Mouse (Mus musculus) neural tube, embryonic 15.5 days (tissue): ENCODE data around the gene D130052B06Rik. TPM values are rescaled to one million over a fixed set of nuclear protein-coding genes. Genes with fewer than 3 reads are reported as not detected.

Source experiments
- ATAC-seq: fragments of 200-750 bp; cut with Nextera tagmentation; 2 replicates; pipeline ENCODE4 v1.8.0; 2017; ENCODE audit warnings: mild to moderate bottlenecking, moderate TSS enrichment, moderate library complexity; ENCODE audit not compliant: low FRiP score
- H3K27ac ChIP-seq: fragments of 300-500 bp; sonication (generic); replicated peaks from 2 replicates; pipeline ENCODE4 v1.5.1; 2015; ENCODE audit warnings: mild to moderate bottlenecking, inconsistent platforms
- H3K27me3 ChIP-seq: fragments of 300-500 bp; sonication (generic); replicated peaks from 2 replicates; pipeline ENCODE4 v1.6.1; 2015; ENCODE audit warnings: inconsistent platforms
- H3K36me3 ChIP-seq: fragments of 300-500 bp; sonication (generic); 2 replicates; pipeline ENCODE4 v1.6.1; 2015; ENCODE audit warnings: inconsistent platforms
- H3K4me1 ChIP-seq: fragments of 300-500 bp; sonication (generic); 2 replicates; pipeline ENCODE4 v1.6.1; 2015; ENCODE audit warnings: inconsistent platforms
- H3K4me2 ChIP-seq: fragments of 300-500 bp; sonication (generic); 2 replicates; pipeline ENCODE4 v1.6.1; 2015; ENCODE audit warnings: inconsistent platforms, mild to moderate bottlenecking, moderate library complexity
- H3K4me3 ChIP-seq: fragments of 300-500 bp; sonication (generic); replicated peaks from 2 replicates; pipeline ENCODE4 v1.5.1; 2015; ENCODE audit warnings: mild to moderate bottlenecking, inconsistent platforms
- H3K9ac ChIP-seq: fragments of 300-500 bp; sonication (generic); replicated peaks from 2 replicates; pipeline ENCODE4 v1.6.1; 2015; ENCODE audit warnings: mild to moderate bottlenecking, inconsistent platforms
- H3K9me3 ChIP-seq: fragments of 300-500 bp; sonication (generic); replicated peaks from 2 replicates; pipeline ENCODE4 v1.6.1; 2016; ENCODE audit warnings: inconsistent platforms
- WGBS: fragments of 180-500 bp; shearing (Covaris S2); methylation state at CpG from one replicate; pipeline ENCODE4 v1.1.7; 2015; ENCODE audit warnings: mixed read lengths; 5-methylcytosine and 5-hydroxymethylcytosine counted together
- polyA plus RNA-seq: library from polyadenylated mRNA; unstranded; fragments of >200 nt; fragmentation: Nextera tagmentation; extraction: Ambion mirVana; gene quantifications from 2 replicates; pipeline ENCODE4 v1.2.1, GENCODE M21; 2015

The D130052B06Rik gene
- polyA plus RNA-seq: 0.09 and 0.13 TPM in 2 replicates

DNA sequence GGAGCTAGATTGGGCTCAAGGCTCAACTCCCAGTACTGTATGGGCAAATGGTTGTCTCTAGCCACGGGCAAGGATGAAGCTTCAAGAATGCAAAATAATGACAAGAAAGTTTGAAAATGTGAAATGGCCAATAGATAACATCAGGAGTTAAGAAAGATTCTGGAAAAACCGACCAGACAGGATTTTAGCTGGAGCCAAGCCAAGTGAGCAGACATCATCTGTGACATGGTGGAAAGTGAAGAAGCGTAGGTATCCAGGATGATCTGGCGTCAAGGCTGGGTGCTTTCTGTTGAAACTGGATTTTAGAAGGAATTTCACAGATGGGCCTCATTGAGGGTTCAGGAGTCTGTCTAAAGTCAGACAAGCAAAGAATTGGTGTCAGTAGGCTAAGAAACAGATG, at the start of gene D130052B06Rik:
Gene D130052B06Rik, plus strand, starts transcription at position 317 of the 400 bp plus-strand sequence.
- no peaks in the 10 kb centered on the region; the same call in 1 of the 2 replicates for H3K4me1 ChIP-seq
- ATAC-seq: no peak
- H3K36me3 ChIP-seq: no peaks in the 10 kb centered on the region
- no peak within 1 kb of the TSS for H3K9ac ChIP-seq
- no peaks in the 10 kb centered on the region for H3K27me3 ChIP-seq
- H3K4me2 ChIP-seq: no peak within 1 kb of the TSS
- no peaks in the 10 kb centered on the region for H3K9me3 ChIP-seq
- H3K4me3 ChIP-seq: no peak within 1 kb of the TSS
- 83% methylated on average over 4 of the region's 4 CpGs for WGBS
- H3K27ac ChIP-seq: no peak within 1 kb of the TSS

DNA sequence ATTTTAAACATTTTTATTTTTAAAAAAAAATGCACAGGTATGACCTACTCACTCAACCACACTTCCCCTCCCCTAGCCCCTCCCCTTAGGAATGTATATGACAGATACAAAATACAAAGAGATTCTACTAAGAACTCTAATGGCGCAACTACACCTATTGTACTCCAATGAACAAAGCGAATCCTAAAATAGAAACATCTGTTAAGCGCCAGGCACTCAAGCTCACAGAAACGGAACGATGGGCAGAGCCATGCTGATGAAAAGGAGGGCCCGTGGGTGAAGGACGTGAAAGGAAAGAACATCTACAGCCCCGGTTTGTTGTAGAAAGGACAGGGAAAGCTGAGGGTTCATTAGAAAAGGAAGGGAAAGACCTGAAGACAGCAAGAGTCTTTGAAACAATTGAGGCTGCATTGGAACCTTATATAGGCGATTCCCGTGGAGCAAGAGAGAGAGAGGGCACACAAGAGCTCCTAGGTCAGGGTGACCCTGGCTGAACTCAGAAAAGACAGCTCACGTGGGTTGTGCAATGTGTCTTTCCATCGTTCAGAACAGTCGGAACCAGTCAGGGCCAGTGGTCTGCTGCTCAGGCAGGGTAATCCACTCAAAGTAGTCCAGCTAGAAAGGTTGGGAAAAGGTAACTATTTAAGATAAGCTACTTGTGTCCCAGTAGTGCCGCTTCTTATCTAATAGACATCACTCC, 48.1 kb upstream of the D130052B06Rik start:
- H3K4me3 ChIP-seq: no peak overlapping the region
- no peak for ATAC-seq
- no peak overlapping the region for H3K27ac ChIP-seq
- H3K4me2 ChIP-seq: no peak overlapping the region
- H3K4me1 ChIP-seq: no peaks in the 10 kb centered on the region
- no peaks in the 10 kb centered on the region for H3K9me3 ChIP-seq
- 78% methylated on average over 14 of the region's 14 CpGs for WGBS
- H3K9ac ChIP-seq: no peak overlapping the region
- H3K36me3 ChIP-seq: no peaks in the 10 kb centered on the region
- no peaks in the 10 kb centered on the region for H3K27me3 ChIP-seq

DNA sequence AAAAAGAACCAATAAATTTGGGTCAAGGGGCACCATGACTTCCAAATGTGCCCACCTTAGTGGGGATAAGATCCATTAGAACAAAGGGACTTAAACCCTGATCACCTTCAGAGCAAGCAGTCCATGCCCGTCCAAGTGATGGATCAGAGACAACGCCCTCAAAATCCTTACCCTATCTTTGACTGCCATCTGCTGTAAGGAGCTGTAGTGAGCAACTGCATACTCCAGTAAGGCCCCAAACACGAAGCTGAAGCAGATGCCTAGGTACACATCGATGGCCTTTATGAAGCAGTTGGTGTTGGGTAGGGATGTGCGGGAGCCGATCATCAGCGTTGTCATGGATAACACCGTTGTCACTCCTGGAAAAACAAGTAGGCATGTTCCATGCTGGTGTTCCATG, 45.0 kb upstream of the D130052B06Rik start:
- Histone ChIP-seq H3K4me2 (no peak overlapping the region), H3K4me3 (no peak overlapping the region), H3K4me1 (no peaks in the 10 kb centered on the region), H3K27me3 (no peaks in the 10 kb centered on the region), H3K27ac (no peak overlapping the region), H3K9me3 (no peaks in the 10 kb centered on the region), H3K9ac (no peak overlapping the region), H3K36me3 (no peaks in the 10 kb centered on the region)
- ATAC-seq: no peak
- WGBS: 82% methylated on average over 8 of the region's 8 CpGs

DNA sequence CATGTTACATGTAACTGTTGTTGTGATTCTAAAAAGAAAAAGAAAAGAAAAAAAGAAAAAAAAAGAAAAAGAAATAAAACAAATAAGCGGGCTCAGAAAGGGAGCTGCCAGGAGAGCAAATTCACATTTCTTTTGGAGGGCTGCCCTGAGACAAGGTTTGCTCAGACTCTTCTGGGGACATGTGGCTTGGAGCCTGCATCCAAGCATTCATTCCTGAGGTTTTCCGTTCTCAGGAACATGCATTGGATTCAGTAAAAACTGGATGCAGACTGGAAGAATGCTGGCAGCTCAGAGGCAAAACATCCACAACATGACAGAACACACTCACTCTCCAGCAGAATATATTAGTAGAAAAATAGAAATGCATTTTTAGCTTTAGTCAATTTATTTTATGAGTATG, 35.2 kb upstream of the D130052B06Rik start:
- WGBS: 89% methylated on average over 2 of the region's 2 CpGs
- no peak overlapping the region for H3K4me3 ChIP-seq
- ATAC-seq: no peak
- no peak overlapping the region for H3K27ac ChIP-seq
- H3K4me2 ChIP-seq: no peak overlapping the region
- no peaks in the 10 kb centered on the region for H3K36me3 ChIP-seq
- no peaks in the 10 kb centered on the region for H3K27me3 ChIP-seq
- H3K9me3 ChIP-seq: no peaks in the 10 kb centered on the region
- no peak overlapping the region for H3K9ac ChIP-seq
- H3K4me1 ChIP-seq: no peaks in the 10 kb centered on the region

DNA sequence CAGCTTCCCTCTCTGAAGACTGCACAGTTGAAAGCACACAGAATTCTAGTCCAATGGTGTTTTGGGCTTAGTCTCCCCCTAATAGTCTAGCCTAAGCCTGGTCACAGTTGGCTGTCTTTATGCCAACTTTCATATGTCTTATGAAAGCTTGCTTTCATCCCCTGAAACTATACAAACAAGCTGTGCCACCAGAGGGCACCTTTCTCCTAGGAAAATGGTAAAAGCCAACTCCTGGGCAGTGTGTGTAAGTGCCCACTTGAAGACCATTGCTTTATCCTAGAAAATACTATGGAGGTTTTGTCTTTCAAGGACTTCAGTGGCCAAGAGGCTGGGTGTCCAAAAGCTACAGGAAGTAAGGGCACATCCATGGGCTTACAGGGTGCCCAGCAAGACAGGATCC, 28.7 kb upstream of the D130052B06Rik start:
- no peaks in the 10 kb centered on the region for H3K36me3 ChIP-seq
- H3K9ac ChIP-seq: no peak overlapping the region
- ATAC-seq: no peak
- no peaks in the 10 kb centered on the region for H3K4me1 ChIP-seq
- H3K4me2 ChIP-seq: no peak overlapping the region
- no peaks in the 10 kb centered on the region for H3K9me3 ChIP-seq
- no peak overlapping the region for H3K4me3 ChIP-seq
- no peak overlapping the region for H3K27ac ChIP-seq
- no peaks in the 10 kb centered on the region for H3K27me3 ChIP-seq

DNA sequence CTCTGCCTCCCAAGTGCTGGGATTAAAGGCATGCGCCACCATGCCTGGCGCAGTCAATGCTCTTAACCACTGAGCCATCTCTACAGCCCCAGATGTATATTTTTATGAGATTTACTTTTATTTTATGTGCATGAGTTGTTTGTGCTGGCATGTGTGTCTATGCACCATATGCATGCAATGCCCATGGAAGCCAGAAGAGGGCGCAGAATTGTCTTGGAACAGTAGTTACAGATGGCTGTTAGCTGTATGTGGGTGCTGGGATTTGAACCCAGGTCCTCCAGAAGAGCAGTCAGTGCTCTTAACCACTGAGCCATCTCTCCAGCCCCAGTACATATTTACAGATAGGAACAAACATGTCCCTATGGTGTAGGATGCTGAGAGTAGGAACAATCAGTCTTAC, 24.2 kb upstream of the D130052B06Rik start:
- ATAC-seq: no peak
- no peaks in the 10 kb centered on the region for H3K9me3 ChIP-seq
- no peaks in the 10 kb centered on the region for H3K27me3 ChIP-seq
- H3K27ac ChIP-seq: no peak overlapping the region
- no peak overlapping the region for H3K4me2 ChIP-seq
- WGBS: 84% methylated on average over 3 of the region's 3 CpGs
- H3K9ac ChIP-seq: no peak overlapping the region
- H3K4me1 ChIP-seq: no peaks in the 10 kb centered on the region
- H3K4me3 ChIP-seq: no peak overlapping the region
- H3K36me3 ChIP-seq: no peaks in the 10 kb centered on the region

DNA sequence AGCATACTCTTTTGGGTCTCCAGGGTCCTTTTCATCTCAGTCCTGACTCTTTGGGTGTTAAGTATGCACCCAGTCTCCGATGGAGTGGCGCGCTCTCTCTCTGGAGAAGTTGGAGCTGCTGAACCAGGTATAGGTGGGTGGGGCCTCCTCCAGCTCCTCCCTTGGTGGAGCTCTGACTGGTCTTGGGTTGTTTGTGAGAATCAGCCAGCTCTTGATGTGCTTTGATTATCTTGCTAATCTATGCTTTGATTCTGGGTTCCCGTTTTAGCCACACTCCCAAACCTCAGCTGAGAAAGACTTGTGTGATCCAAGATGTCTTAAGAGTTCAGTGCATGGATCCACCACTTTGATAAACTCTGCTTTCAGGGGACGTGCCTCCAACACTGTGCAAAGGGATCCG, 20.2 kb upstream of the D130052B06Rik start, which contains the start of gene Gabrp:
Gene Gabrp, minus strand, starts transcription at position 101 of the 400 bp plus-strand sequence.
- H3K27me3 ChIP-seq: no peaks in the 10 kb centered on the region
- no peak for ATAC-seq
- H3K27ac ChIP-seq: no peak within 1 kb of the TSS
- no peak within 1 kb of the TSS for H3K4me2 ChIP-seq
- no peaks in the 10 kb centered on the region for H3K36me3 ChIP-seq
- no peaks in the 10 kb centered on the region for H3K4me1 ChIP-seq
- WGBS: 62% methylated on average over 6 of the region's 6 CpGs
- H3K4me3 ChIP-seq: no peak within 1 kb of the TSS
- H3K9me3 ChIP-seq: no peaks in the 10 kb centered on the region
- no peak within 1 kb of the TSS for H3K9ac ChIP-seq

DNA sequence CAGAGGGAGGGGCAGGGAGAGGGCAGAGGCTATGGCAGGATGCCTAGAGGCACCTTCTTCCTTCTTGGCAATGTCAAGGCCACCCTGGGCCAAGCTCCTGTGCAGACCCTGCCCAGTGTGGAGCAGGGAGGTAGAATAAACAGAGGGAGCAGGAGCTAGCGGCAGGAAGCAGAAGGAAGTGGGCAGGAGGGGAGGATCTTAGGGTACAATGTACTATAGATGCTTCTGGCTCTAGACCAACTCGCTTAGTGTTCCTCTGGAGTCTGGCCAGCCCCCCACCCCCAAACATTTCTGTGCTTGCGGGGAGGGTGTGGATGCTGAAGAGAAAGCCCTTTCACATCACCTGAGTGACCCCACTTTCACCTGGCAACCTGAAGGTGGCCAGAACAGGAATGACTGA, 19.5 kb upstream of the D130052B06Rik start:
- H3K27ac ChIP-seq: no peak overlapping the region
- no peak overlapping the region for H3K9ac ChIP-seq
- no peak overlapping the region for H3K4me2 ChIP-seq
- no peak overlapping the region for H3K4me3 ChIP-seq
- ATAC-seq: no peak
- no peaks in the 10 kb centered on the region for H3K27me3 ChIP-seq
- H3K9me3 ChIP-seq: no peaks in the 10 kb centered on the region
- no peaks in the 10 kb centered on the region for H3K4me1 ChIP-seq
- 72% methylated on average over 3 of the region's 3 CpGs for WGBS
- no peaks in the 10 kb centered on the region for H3K36me3 ChIP-seq

DNA sequence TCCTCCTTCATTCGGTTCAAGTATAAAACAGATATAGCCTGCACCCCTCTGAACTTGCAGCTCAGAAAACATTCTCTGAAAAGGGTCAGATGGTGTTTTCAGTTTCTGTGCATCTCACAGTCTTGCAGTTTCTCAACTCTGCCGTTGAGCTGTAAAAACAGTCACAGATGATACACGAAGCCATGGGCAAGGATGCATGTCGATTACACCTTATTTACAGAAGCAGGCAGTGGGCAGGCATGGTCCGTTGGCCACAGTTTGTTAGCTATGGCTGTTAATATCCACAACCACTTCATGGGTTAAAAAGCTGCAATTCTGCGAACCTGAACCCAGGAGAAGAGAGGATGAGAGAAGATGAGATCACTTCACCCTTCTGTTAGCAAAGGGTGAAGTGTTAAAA, 12.5 kb upstream of the D130052B06Rik start:
- H3K4me2 ChIP-seq: no peak overlapping the region
- no peak for ATAC-seq
- no peaks in the 10 kb centered on the region for H3K9me3 ChIP-seq
- no peaks in the 10 kb centered on the region for H3K36me3 ChIP-seq
- no peaks in the 10 kb centered on the region for H3K27me3 ChIP-seq
- H3K9ac ChIP-seq: no peak overlapping the region
- no peak overlapping the region for H3K4me3 ChIP-seq
- H3K27ac ChIP-seq: no peak overlapping the region
- 85% methylated on average over 6 of the region's 6 CpGs for WGBS
- no peaks in the 10 kb centered on the region for H3K4me1 ChIP-seq

DNA sequence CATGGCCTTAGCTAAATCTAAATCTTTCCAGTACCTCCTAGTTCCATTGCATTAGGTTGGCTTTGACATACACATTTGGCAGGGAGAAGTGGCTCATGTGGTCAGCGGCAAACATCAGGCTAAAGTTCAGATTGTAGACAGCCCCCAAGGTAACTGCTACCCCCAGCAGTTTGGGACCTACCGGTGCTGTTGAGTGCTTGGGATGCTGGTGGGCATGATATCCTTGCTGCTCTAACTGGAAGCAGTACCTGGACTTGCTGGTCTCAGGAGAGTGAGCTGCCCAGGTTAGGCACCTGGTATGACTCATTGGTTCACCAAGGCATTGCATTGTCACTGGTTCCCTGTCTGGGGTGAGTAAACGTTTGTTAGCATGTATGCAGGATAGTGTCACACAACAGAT, 8.3 kb upstream of the D130052B06Rik start:
- ATAC-seq: no peak
- no peaks in the 10 kb centered on the region for H3K27me3 ChIP-seq
- no peaks in the 10 kb centered on the region for H3K36me3 ChIP-seq
- H3K9me3 ChIP-seq: no peaks in the 10 kb centered on the region
- H3K4me2 ChIP-seq: no peak overlapping the region
- H3K4me3 ChIP-seq: no peak overlapping the region
- no peak overlapping the region for H3K9ac ChIP-seq
- H3K27ac ChIP-seq: no peak overlapping the region
- H3K4me1 ChIP-seq: no peaks in the 10 kb centered on the region
- WGBS: 94% methylated on average over 3 of the region's 3 CpGs

DNA sequence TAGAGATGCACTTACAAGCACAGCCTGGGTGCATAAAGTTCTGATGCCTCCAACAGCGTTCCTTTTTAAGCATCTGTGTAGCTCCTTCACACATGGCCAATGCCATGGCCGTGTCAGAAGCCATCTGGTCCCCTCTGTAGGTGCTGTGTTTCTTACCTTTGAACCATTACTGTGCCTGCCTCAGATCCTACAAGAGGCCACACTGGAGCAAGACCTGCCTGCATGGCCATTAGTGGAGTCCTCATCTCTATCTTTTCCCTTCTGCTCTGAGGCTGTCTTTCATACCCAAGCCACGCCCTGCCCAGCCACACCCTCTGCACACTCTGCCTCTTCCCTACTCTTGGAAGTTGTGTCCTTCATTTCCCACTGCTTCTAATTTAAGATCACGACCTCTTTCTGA, 6.3 kb upstream of the D130052B06Rik start:
- Histone ChIP-seq H3K9ac (no peak overlapping the region), H3K4me2 (no peak overlapping the region), H3K27ac (no peak overlapping the region), H3K4me1 (no peaks in the 10 kb centered on the region; the same call in 1 of the 2 replicates), H3K9me3 (no peaks in the 10 kb centered on the region), H3K4me3 (no peak overlapping the region), H3K27me3 (no peaks in the 10 kb centered on the region), H3K36me3 (no peaks in the 10 kb centered on the region)
- 87% methylated on average over 4 of the region's 4 CpGs for WGBS
- no peak for ATAC-seq

DNA sequence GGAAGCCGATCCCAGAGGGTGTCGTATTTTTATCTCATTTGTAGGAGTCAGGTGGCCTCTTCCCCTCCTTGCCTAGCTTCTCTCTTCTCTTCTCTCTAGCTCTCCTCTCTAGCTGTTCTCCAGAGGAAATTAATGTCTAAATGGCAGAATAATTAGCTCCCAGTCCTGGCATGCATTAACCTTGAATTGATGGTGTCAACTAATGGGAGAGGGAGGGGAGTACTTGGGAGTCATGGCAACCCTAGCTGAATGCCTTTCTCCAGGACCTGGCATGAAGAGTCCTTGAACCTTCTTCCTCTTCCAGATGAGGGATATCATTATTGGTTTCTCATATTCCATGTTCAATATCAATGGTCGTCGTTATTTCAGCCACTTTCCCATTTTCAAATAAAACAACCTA, 2.4 kb upstream of the D130052B06Rik start:
- ATAC-seq: no peak
- Histone ChIP-seq H3K27ac (no peak overlapping the region), H3K36me3 (no peaks in the 10 kb centered on the region), H3K4me3 (no peak overlapping the region), H3K4me1 (no peaks in the 10 kb centered on the region; the same call in 1 of the 2 replicates), H3K9ac (no peak overlapping the region), H3K27me3 (no peaks in the 10 kb centered on the region), H3K4me2 (no peak overlapping the region), H3K9me3 (no peaks in the 10 kb centered on the region)
- 69% methylated on average over 4 of the region's 4 CpGs for WGBS
